Mouse (Mus musculus): ENCODE results near the gene Rbm33. TPM values are rescaled to one million over a fixed set of nuclear protein-coding genes. Genes with fewer than 3 reads are reported as not detected.
A peak's percentile ranks its signal among the peaks of the same experiment; 100 is the strongest.

Gene Rbm33
- total and polyA plus RNA-seq, 3 experiments: 13.6 to 41.1 (median 38.5) TPM

- H3K27me3 ChIP-seq (ENCODE audit: control insufficient read depth, insufficient read depth, low read length): no peaks in the 10 kb centered on the region
Measured at GRCm38 (mm10) chr5:28387531-28388179, 70.7 kb downstream of the Rbm33 start.

GRCm38 (mm10) chr5:28388184-28388583 is 71.3 kb downstream of the Rbm33 start:
- H3K36me3 ChIP-seq (ENCODE audit: control insufficient read depth, insufficient read depth, low read length): peaks cover 3% of the 10 kb centered on the region
- WGBS: 44% methylated on average over 3 of the region's 3 CpGs
- H3K4me1 ChIP-seq (ENCODE audit: control insufficient read depth, insufficient read depth, low read length): no peaks in the 10 kb centered on the region
- DNase-seq: peak; percentile 22 to 65
- H3K27me3 ChIP-seq (ENCODE audit: control insufficient read depth, insufficient read depth, low read length): no peaks in the 10 kb centered on the region
- no peak for TF ChIP-seq POLR2A (IDR thresholded peaks at IDR 0.05; ENCODE audit: insufficient read depth, low read depth, low read length)
- TF ChIP-seq CTCF (IDR thresholded peaks at IDR 0.05): peak; percentile 90
- no peak for TF ChIP-seq EP300 (IDR thresholded peaks at IDR 0.05; ENCODE audit: insufficient read depth, low read depth, low read length)
- H3K79me2 ChIP-seq (replicated peaks; ENCODE audit: control insufficient read depth, insufficient read depth, low read length): no peaks in the 10 kb centered on the region; the same call in 1 of the 2 replicates
- H3K4me3 ChIP-seq: no peak overlapping the region
- intact Hi-C loops (cut with DNase I): loop anchor here (1.0 to 10.0 kb wide), 2 partner anchors 94 to 263 kb away; no protein-coding TSS in a partner anchor
- H3K9ac ChIP-seq (ENCODE audit: low read depth, low read length): no peak overlapping the region
- H3K27ac ChIP-seq: no peak overlapping the region

More at GRCm38 (mm10) chr5:28387531-28388179, 70.7 kb downstream of the Rbm33 start:
- Histone ChIP-seq H3K36me3 (ENCODE audit: control insufficient read depth, insufficient read depth, low read length) (peaks cover 3% of the 10 kb centered on the region), H3K79me2 (replicated peaks; ENCODE audit: control insufficient read depth, insufficient read depth, low read length) (no peaks in the 10 kb centered on the region), H3K27ac (no peak overlapping the region), H3K4me1 (ENCODE audit: control insufficient read depth, insufficient read depth, low read length) (no peaks in the 10 kb centered on the region), H3K4me3 (no peak overlapping the region), H3K9ac (ENCODE audit: low read depth, low read length) (no peak overlapping the region)
- DNase-seq: no peak
- no peak for TF ChIP-seq EP300 (IDR thresholded peaks at IDR 0.05; ENCODE audit: insufficient read depth, low read depth, low read length)
- no peak for TF ChIP-seq POLR2A (IDR thresholded peaks at IDR 0.05; ENCODE audit: insufficient read depth, low read depth, low read length)
- no peak for TF ChIP-seq CTCF (IDR thresholded peaks at IDR 0.05)
- intact Hi-C loops (cut with DNase I): loop anchor here (1.0 to 10.0 kb wide), 2 partner anchors 93 to 263 kb away; no protein-coding TSS in a partner anchor
- 76% methylated on average over 9 of the region's 9 CpGs for WGBS

- Histone ChIP-seq H3K27me3 (ENCODE audit: control insufficient read depth, insufficient read depth, low read length) (no peaks in the 10 kb centered on the region), H3K36me3 (ENCODE audit: control insufficient read depth, insufficient read depth, low read length) (peaks cover 8% of the 10 kb centered on the region), H3K27ac (no peak overlapping the region), H3K79me2 (replicated peaks; ENCODE audit: control insufficient read depth, insufficient read depth, low read length) (peaks cover 4% of the 10 kb centered on the region), H3K4me1 (ENCODE audit: control insufficient read depth, insufficient read depth, low read length) (no peaks in the 10 kb centered on the region), H3K4me3 (no peak overlapping the region), H3K9ac (ENCODE audit: low read depth, low read length) (no peak overlapping the region)
- intact Hi-C loops (cut with DNase I): no loop called here
- TF ChIP-seq POLR2A (IDR thresholded peaks at IDR 0.05; ENCODE audit: insufficient read depth, low read depth, low read length) (no peak), EP300 (IDR thresholded peaks at IDR 0.05; ENCODE audit: insufficient read depth, low read depth, low read length) (no peak), CTCF (IDR thresholded peaks at IDR 0.05) (no peak)
- WGBS: 96% methylated on average over 6 of the region's 6 CpGs
- no peak for DNase-seq
Measured at GRCm38 (mm10) chr5:28390189-28390588, 73.3 kb downstream of the Rbm33 start.

- peaks cover 40% of the 10 kb centered on the region for H3K36me3 ChIP-seq (ENCODE audit: control insufficient read depth, insufficient read depth, low read length)
- 90% methylated on average over 2 of the region's 2 CpGs for WGBS
Measured at GRCm38 (mm10) chr5:28397344-28397743, 80.4 kb downstream of the Rbm33 start.

GRCm38 (mm10) chr5:28398736-28399135 is 81.8 kb downstream of the Rbm33 start:
- no peak for TF ChIP-seq EP300 (IDR thresholded peaks at IDR 0.05; ENCODE audit: insufficient read depth, low read depth, low read length)
- no peak for TF ChIP-seq POLR2A (IDR thresholded peaks at IDR 0.05; ENCODE audit: insufficient read depth, low read depth, low read length)
- no peak for TF ChIP-seq CTCF (IDR thresholded peaks at IDR 0.05)
- no peak for DNase-seq
- Histone ChIP-seq H3K79me2 (replicated peaks; ENCODE audit: control insufficient read depth, insufficient read depth, low read length) (peaks cover 6% of the 10 kb centered on the region), H3K27ac (no peak overlapping the region), H3K4me3 (no peak overlapping the region), H3K36me3 (ENCODE audit: control insufficient read depth, insufficient read depth, low read length) (peaks cover 47% of the 10 kb centered on the region), H3K27me3 (ENCODE audit: control insufficient read depth, insufficient read depth, low read length) (no peaks in the 10 kb centered on the region), H3K9ac (ENCODE audit: low read depth, low read length) (no peak overlapping the region), H3K4me1 (ENCODE audit: control insufficient read depth, insufficient read depth, low read length) (peaks cover 15% of the 10 kb centered on the region)
- intact Hi-C loops (cut with DNase I): no loop called here
- 38% methylated on average over 3 of the region's 3 CpGs for WGBS

More at GRCm38 (mm10) chr5:28397344-28397743, 80.4 kb downstream of the Rbm33 start:
- DNase-seq: no peak
- Histone ChIP-seq H3K27ac (no peak overlapping the region), H3K4me3 (no peak overlapping the region), H3K9ac (ENCODE audit: low read depth, low read length) (no peak overlapping the region), H3K4me1 (ENCODE audit: control insufficient read depth, insufficient read depth, low read length) (peaks cover 9% of the 10 kb centered on the region), H3K79me2 (replicated peaks; ENCODE audit: control insufficient read depth, insufficient read depth, low read length) (peaks cover 6% of the 10 kb centered on the region), H3K27me3 (ENCODE audit: control insufficient read depth, insufficient read depth, low read length) (no peaks in the 10 kb centered on the region)
- TF ChIP-seq EP300 (IDR thresholded peaks at IDR 0.05; ENCODE audit: insufficient read depth, low read depth, low read length): no peak
- TF ChIP-seq POLR2A (IDR thresholded peaks at IDR 0.05; ENCODE audit: insufficient read depth, low read depth, low read length): no peak
- no peak for TF ChIP-seq CTCF (IDR thresholded peaks at IDR 0.05)
- intact Hi-C loops (cut with DNase I): no loop called here

GRCm38 (mm10) chr5:28399451-28400115 is 82.7 kb downstream of the Rbm33 start:
- DNase-seq: no peak
- Histone ChIP-seq H3K27me3 (ENCODE audit: control insufficient read depth, insufficient read depth, low read length) (no peaks in the 10 kb centered on the region), H3K4me1 (ENCODE audit: control insufficient read depth, insufficient read depth, low read length) (peaks cover 15% of the 10 kb centered on the region), H3K4me3 (no peak overlapping the region), H3K36me3 (ENCODE audit: control insufficient read depth, insufficient read depth, low read length) (peaks cover 50% of the 10 kb centered on the region), H3K27ac (no peak overlapping the region; the same call in none of the 2 replicates), H3K9ac (ENCODE audit: low read depth, low read length) (no peak overlapping the region), H3K79me2 (replicated peaks; ENCODE audit: control insufficient read depth, insufficient read depth, low read length) (peaks cover 2% of the 10 kb centered on the region)
- no peak for TF ChIP-seq POLR2A (IDR thresholded peaks at IDR 0.05; ENCODE audit: insufficient read depth, low read depth, low read length)
- TF ChIP-seq EP300 (IDR thresholded peaks at IDR 0.05; ENCODE audit: insufficient read depth, low read depth, low read length): no peak
- TF ChIP-seq CTCF (IDR thresholded peaks at IDR 0.05): no peak
- 51% methylated on average over 2 of the region's 2 CpGs for WGBS
- intact Hi-C loops (cut with DNase I): no loop called here
